Mouse (Mus musculus) hindbrain, embryonic 16.5 days (tissue): ENCODE measurements at regions not wholly inside any gene's neighbourhood (a gene's known extent, or its start where the extent isn't known, plus 50 kb on each side); places are given as distances from the start of the nearest gene placed in this dataset.

ENCODE experiments used
- ATAC-seq: fragments of 200-750 bp; cut with Nextera tagmentation; 2 replicates; pipeline ENCODE4 v1.8.0; 2017; ENCODE audit warnings: moderate TSS enrichment, moderate library complexity
- H3K27ac ChIP-seq: fragments of 300-500 bp; sonication (generic); 2 replicates; pipeline ENCODE4 v1.5.1; 2014; ENCODE audit warnings: low read depth, mild to moderate bottlenecking, control low read depth, low read length, moderate library complexity
- H3K27me3 ChIP-seq: fragments of 300-500 bp; sonication (generic); replicated peaks from 2 replicates; pipeline ENCODE4 v1.6.1; 2014; ENCODE audit warnings: low read length; ENCODE audit not compliant: control insufficient read depth, insufficient read depth
- H3K36me3 ChIP-seq: fragments of 300-500 bp; sonication (generic); 2 replicates; pipeline ENCODE4 v1.6.1; 2014; ENCODE audit warnings: mild to moderate bottlenecking, low read length, moderate library complexity, mixed read lengths; ENCODE audit not compliant: control insufficient read depth, insufficient read depth
- H3K4me1 ChIP-seq: fragments of 300-500 bp; sonication (generic); 2 replicates; pipeline ENCODE4 v1.6.1; 2014; ENCODE audit warnings: low read depth, low read length; ENCODE audit not compliant: control insufficient read depth, insufficient read depth
- H3K4me2 ChIP-seq: fragments of 300-500 bp; sonication (generic); 2 replicates; pipeline ENCODE4 v1.6.1; 2014; ENCODE audit warnings: mild to moderate bottlenecking, low read length, control low read depth, moderate library complexity
- H3K4me3 ChIP-seq: fragments of 300-500 bp; sonication (generic); 2 replicates; pipeline ENCODE4 v1.5.1; 2014; ENCODE audit warnings: mild to moderate bottlenecking, low read length, control low read depth, moderate library complexity
- H3K9ac ChIP-seq: fragments of 300-500 bp; sonication (generic); 2 replicates; pipeline ENCODE4 v1.6.1; 2014; ENCODE audit warnings: low read depth, mild to moderate bottlenecking, control low read depth, low read length, moderate library complexity
- H3K9me3 ChIP-seq: fragments of 300-500 bp; sonication (generic); 2 replicates; pipeline ENCODE4 v1.6.1; 2014; ENCODE audit warnings: mild to moderate bottlenecking, low read length, moderate library complexity; ENCODE audit not compliant: control insufficient read depth
- WGBS: fragments of 180-500 bp; shearing (Covaris S2); extraction: QIAGEN DNeasy Blood & Tissue Kit; methylation state at CpG from one replicate; pipeline ENCODE4 v1.1.7; 2014; 5-methylcytosine and 5-hydroxymethylcytosine counted together

DNA sequence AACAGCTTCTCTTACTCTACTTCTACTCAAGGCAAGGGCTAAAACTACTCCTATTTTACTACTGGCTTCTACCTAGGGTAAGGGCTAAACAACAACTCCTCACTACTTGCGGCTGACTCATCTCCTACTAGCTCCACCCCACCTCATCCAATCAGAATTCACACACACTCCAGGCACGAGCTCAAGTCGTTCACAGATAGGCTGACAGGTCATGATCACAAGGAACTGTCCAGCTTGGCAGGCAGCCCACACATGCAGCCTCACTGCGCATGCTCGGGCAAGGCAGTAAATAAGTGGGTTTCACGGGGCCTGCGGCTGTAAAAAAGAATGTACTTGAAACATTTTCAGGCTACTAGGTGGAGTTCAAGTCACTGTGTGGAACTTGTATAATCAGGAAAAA lies 197.6 kb downstream of the Ccdc50 start:
- Histone ChIP-seq H3K27me3 (no peaks in the 10 kb centered on the region), H3K4me1 (no peaks in the 10 kb centered on the region), H3K9me3 (no peaks in the 10 kb centered on the region), H3K4me2 (no peak overlapping the region), H3K9ac (no peak overlapping the region), H3K4me3 (no peak overlapping the region), H3K27ac (no peak overlapping the region), H3K36me3 (no peaks in the 10 kb centered on the region)
- no peak for ATAC-seq
- 55% methylated on average over 7 of the region's 7 CpGs for WGBS

- H3K27ac ChIP-seq: no peak overlapping the region
- no peak overlapping the region for H3K9ac ChIP-seq
- H3K4me1 ChIP-seq: no peaks in the 10 kb centered on the region
- no peaks in the 10 kb centered on the region for H3K27me3 ChIP-seq
- WGBS: 89% methylated on average over 3 of the region's 3 CpGs
- H3K4me3 ChIP-seq: no peak overlapping the region
- no peaks in the 10 kb centered on the region for H3K9me3 ChIP-seq
- no peak for ATAC-seq
- no peaks in the 10 kb centered on the region for H3K36me3 ChIP-seq
- no peak overlapping the region for H3K4me2 ChIP-seq
Measured at GRCm38 (mm10) chr16:27609366-27609765, 220.7 kb downstream of the Ccdc50 start.

GRCm38 (mm10) chr16:27641306-27641705 lies 252.6 kb downstream of the Ccdc50 start:
- no peak overlapping the region for H3K4me2 ChIP-seq
- 59% methylated on average over 2 of the region's 2 CpGs for WGBS
- H3K4me3 ChIP-seq: no peak overlapping the region
- H3K27me3 ChIP-seq: no peaks in the 10 kb centered on the region
- no peak overlapping the region for H3K27ac ChIP-seq
- no peaks in the 10 kb centered on the region for H3K4me1 ChIP-seq
- H3K9me3 ChIP-seq: no peaks in the 10 kb centered on the region
- peak; percentile 75 for ATAC-seq
- H3K9ac ChIP-seq: no peak overlapping the region
- H3K36me3 ChIP-seq: no peaks in the 10 kb centered on the region

GRCm38 (mm10) chr16:27678275-27678674 lies 289.6 kb downstream of the Ccdc50 start:
- no peaks in the 10 kb centered on the region for H3K36me3 ChIP-seq
- no peak overlapping the region for H3K4me2 ChIP-seq
- H3K27me3 ChIP-seq: no peaks in the 10 kb centered on the region
- H3K9ac ChIP-seq: no peak overlapping the region
- no peak for ATAC-seq
- H3K9me3 ChIP-seq: no peaks in the 10 kb centered on the region
- no peak overlapping the region for H3K4me3 ChIP-seq
- WGBS: 27% methylated on average over 2 of the region's 2 CpGs
- no peak overlapping the region for H3K27ac ChIP-seq
- no peaks in the 10 kb centered on the region for H3K4me1 ChIP-seq

- Histone ChIP-seq H3K27me3 (no peaks in the 10 kb centered on the region), H3K4me3 (no peak overlapping the region), H3K4me1 (no peaks in the 10 kb centered on the region), H3K27ac (no peak overlapping the region), H3K9ac (no peak overlapping the region), H3K9me3 (no peaks in the 10 kb centered on the region), H3K4me2 (no peak overlapping the region), H3K36me3 (no peaks in the 10 kb centered on the region)
- WGBS: 68% methylated on average over 3 of the region's 3 CpGs
- no peak for ATAC-seq
Measured at GRCm38 (mm10) chr16:27682926-27683325, 294.3 kb downstream of the Ccdc50 start.

DNA sequence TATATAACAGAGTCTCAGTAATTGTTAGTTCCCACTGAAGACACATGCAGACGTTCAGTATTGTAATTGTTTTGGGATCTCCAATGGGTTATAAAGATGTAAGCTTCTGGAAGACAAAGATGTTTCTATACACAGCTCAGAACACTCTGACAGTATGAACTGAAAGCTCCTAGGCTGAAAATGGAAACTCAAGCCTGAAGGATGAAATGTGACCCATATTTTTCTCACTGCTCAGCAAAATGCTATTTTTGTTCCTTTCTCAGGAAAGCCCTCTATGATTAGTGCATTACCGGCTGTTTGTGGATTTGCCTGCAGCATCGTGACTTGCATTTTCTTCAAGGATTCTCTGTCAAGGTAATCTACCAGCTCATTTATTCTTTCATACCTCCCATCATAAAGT lies 295.2 kb downstream of the Ccdc50 start:
- Histone ChIP-seq H3K4me3 (no peak overlapping the region), H3K27me3 (no peaks in the 10 kb centered on the region), H3K36me3 (no peaks in the 10 kb centered on the region), H3K9me3 (no peaks in the 10 kb centered on the region), H3K27ac (no peak overlapping the region), H3K4me1 (no peaks in the 10 kb centered on the region), H3K4me2 (no peak overlapping the region), H3K9ac (no peak overlapping the region)
- ATAC-seq: no peak
- WGBS: 60% methylated on average over 3 of the region's 3 CpGs

GRCm38 (mm10) chr16:27709946-27710345 lies 321.3 kb downstream of the Ccdc50 start:
- no peak for ATAC-seq
- H3K9me3 ChIP-seq: 0 out of 2 replicates have a peak, but pooled peaks cover 2% of the 10 kb centered on the region
- 73% methylated on average over 5 of the region's 5 CpGs for WGBS

DNA sequence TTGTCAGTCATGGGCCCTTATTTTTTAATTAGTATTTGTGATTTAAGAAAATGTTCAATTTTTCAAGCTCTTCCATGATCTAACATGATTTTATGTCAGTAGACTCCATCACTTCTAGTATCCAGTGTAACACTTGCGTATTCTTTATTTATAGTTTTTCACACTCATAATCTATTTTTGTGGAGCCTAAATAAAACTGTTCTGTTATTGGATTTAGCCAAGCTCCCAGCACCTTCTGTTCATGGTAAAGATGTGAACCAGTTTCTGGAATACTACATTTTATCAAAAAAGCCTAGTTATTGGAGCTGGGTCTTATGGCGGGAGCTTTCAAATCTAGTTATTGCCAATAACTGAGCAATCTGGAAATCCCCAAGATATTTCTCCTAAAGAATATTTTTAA lies 334.8 kb downstream of the Ccdc50 start:
- H3K4me2 ChIP-seq: no peak overlapping the region
- no peaks in the 10 kb centered on the region for H3K4me1 ChIP-seq
- WGBS: 97% methylated on average over 2 of the region's 2 CpGs
- no peaks in the 10 kb centered on the region for H3K27me3 ChIP-seq
- H3K27ac ChIP-seq: no peak overlapping the region
- ATAC-seq: no peak
- H3K4me3 ChIP-seq: no peak overlapping the region
- H3K9me3 ChIP-seq: no peaks in the 10 kb centered on the region
- no peaks in the 10 kb centered on the region for H3K36me3 ChIP-seq
- no peak overlapping the region for H3K9ac ChIP-seq

More at GRCm38 (mm10) chr16:27709946-27710345, 321.3 kb downstream of the Ccdc50 start:
- Histone ChIP-seq H3K27ac (no peak overlapping the region), H3K4me1 (no peaks in the 10 kb centered on the region), H3K4me2 (no peak overlapping the region), H3K4me3 (no peak overlapping the region), H3K27me3 (no peaks in the 10 kb centered on the region), H3K9ac (no peak overlapping the region), H3K36me3 (no peaks in the 10 kb centered on the region)
